Mouse (Mus musculus) liver, embryonic 16.5 days (tissue): ENCODE results near the gene Tert. TPM values are rescaled to one million over a fixed set of nuclear protein-coding genes. Genes with fewer than 3 reads are reported as not detected.

Experiments
- ATAC-seq: fragments of 200-750 bp; cut with Nextera tagmentation; 2 replicates; pipeline ENCODE4 v1.8.0; 2017; ENCODE audit warnings: low read depth, mild to moderate bottlenecking, moderate number of reproducible peaks, moderate library complexity
- H3K27ac ChIP-seq: fragments of 300-500 bp; sonication (generic); 2 replicates; pipeline ENCODE4 v1.5.1; 2014; ENCODE audit warnings: mild to moderate bottlenecking, low read length
- H3K27me3 ChIP-seq: fragments of 300-500 bp; sonication (generic); 2 replicates; pipeline ENCODE4 v1.6.1; 2014; ENCODE audit warnings: low read depth, low read length, mixed read lengths; ENCODE audit not compliant: control insufficient read depth, insufficient read depth
- H3K36me3 ChIP-seq: fragments of 300-500 bp; sonication (generic); 2 replicates; pipeline ENCODE4 v1.6.1; 2014; ENCODE audit warnings: mild to moderate bottlenecking; ENCODE audit not compliant: control insufficient read depth, insufficient read depth
- H3K4me1 ChIP-seq: fragments of 300-500 bp; sonication (generic); 2 replicates; pipeline ENCODE4 v1.6.1; 2014; ENCODE audit warnings: low read depth, low read length, mixed read lengths; ENCODE audit not compliant: control insufficient read depth
- H3K4me2 ChIP-seq: fragments of 300-500 bp; sonication (generic); 2 replicates; pipeline ENCODE4 v1.6.1; 2014; ENCODE audit warnings: low read depth, low read length, mixed read lengths
- H3K4me3 ChIP-seq: fragments of 300-500 bp; sonication (generic); 2 replicates; pipeline ENCODE4 v1.5.1; 2014; ENCODE audit warnings: low read depth, mild to moderate bottlenecking, low read length
- H3K9ac ChIP-seq: fragments of 300-500 bp; sonication (generic); 2 replicates; pipeline ENCODE4 v1.6.1; 2014; ENCODE audit warnings: low read depth, low read length
- H3K9me3 ChIP-seq: fragments of 300-500 bp; sonication (generic); replicated peaks from 2 replicates; pipeline ENCODE4 v1.6.1; 2016; ENCODE audit warnings: low read length; ENCODE audit not compliant: control insufficient read depth
- WGBS: fragments of 180-500 bp; shearing (Covaris S2); extraction: QIAGEN DNeasy Blood & Tissue Kit; methylation state at CpG from one replicate; pipeline ENCODE4 v1.1.7; 2014; ENCODE audit not compliant: insufficient replicate concordance; 5-methylcytosine and 5-hydroxymethylcytosine counted together
- polyA plus RNA-seq: library from polyadenylated mRNA; unstranded; fragments of >200 nt; fragmentation: Nextera tagmentation; extraction: Ambion mirVana; gene quantifications from 2 replicates; pipeline ENCODE4 v1.2.1, GENCODE M21; 2015

Gene Tert
- polyA plus RNA-seq = 1.1 and 2.2 TPM in 2 replicates

DNA sequence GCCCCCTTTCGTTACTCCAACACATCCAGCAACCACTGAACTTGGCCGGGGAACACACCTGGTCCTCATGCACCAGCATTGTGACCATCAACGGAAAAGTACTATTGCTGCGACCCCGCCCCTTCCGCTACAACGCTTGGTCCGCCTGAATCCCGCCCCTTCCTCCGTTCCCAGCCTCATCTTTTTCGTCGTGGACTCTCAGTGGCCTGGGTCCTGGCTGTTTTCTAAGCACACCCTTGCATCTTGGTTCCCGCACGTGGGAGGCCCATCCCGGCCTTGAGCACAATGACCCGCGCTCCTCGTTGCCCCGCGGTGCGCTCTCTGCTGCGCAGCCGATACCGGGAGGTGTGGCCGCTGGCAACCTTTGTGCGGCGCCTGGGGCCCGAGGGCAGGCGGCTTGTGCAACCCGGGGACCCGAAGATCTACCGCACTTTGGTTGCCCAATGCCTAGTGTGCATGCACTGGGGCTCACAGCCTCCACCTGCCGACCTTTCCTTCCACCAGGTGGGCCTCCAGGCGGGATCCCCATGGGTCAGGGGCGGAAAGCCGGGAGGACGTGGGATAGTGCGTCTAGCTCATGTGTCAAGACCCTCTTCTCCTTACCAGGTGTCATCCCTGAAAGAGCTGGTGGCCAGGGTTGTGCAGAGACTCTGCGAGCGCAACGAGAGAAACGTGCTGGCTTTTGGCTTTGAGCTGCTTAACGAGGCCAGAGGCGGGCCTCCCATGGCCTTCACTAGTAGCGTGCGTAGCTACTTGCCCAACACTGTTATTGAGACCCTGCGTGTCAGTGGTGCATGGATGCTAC is at the start of gene Tert:
Tert (plus strand) TSS at position 167 of the 805 bp plus-strand sequence.
- WGBS = 14% methylated on average over 47 of the region's 47 CpGs
- peak within 1 kb of the TSS; percentile 57 for H3K27ac ChIP-seq
- H3K4me1 ChIP-seq = no peaks in the 10 kb centered on the region; the same call in none of the 2 replicates
- H3K4me2 ChIP-seq = peak within 1 kb of the TSS; percentile 53
- no peaks in the 10 kb centered on the region for H3K27me3 ChIP-seq
- ATAC-seq = peak; percentile 82
- no peaks in the 10 kb centered on the region for H3K36me3 ChIP-seq
- peak within 1 kb of the TSS; percentile 41; the same call in 1 of the 2 replicates for H3K9ac ChIP-seq
- no peaks in the 10 kb centered on the region for H3K9me3 ChIP-seq
- H3K4me3 ChIP-seq = peak within 1 kb of the TSS; percentile 55

DNA sequence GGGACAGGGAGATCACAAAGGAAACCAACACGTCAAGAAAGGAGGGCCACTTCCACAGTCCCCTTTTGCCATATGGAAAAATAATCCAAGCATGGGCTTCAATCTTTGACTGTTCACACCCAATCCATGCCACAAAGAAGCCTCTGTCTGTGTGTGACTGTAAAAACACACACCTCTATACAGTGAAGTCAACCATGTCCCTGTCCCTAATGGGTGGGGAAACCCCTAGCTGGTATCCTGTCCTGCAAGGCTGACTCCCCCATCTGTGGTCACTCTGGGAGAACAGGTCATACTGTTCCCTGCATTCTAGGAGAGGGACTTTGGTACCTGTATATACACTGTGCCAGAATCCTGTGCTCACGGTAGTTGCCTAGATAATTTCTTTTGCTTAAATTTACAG is 49.4 kb upstream of the Tert start:
- no peak for ATAC-seq
- Histone ChIP-seq H3K27me3 (peaks cover 2% of the 10 kb centered on the region; the same call in 1 of the 2 replicates), H3K9ac (no peak overlapping the region), H3K4me3 (no peak overlapping the region), H3K9me3 (no peaks in the 10 kb centered on the region), H3K4me2 (no peak overlapping the region), H3K27ac (no peak overlapping the region), H3K36me3 (no peaks in the 10 kb centered on the region), H3K4me1 (no peaks in the 10 kb centered on the region)
- 43% methylated on average over 2 of the region's 2 CpGs for WGBS

GRCm38 (mm10) chr13:73591488-73591887 is 35.2 kb upstream of the Tert start:
- H3K4me1 ChIP-seq = no peaks in the 10 kb centered on the region
- H3K4me2 ChIP-seq = no peak overlapping the region
- H3K27ac ChIP-seq = no peak overlapping the region
- H3K36me3 ChIP-seq = no peaks in the 10 kb centered on the region
- H3K4me3 ChIP-seq = no peak overlapping the region
- ATAC-seq = no peak
- H3K9ac ChIP-seq = no peak overlapping the region
- 43% methylated on average over 3 of the region's 3 CpGs for WGBS
- no peaks in the 10 kb centered on the region; the same call in 1 of the 2 replicates for H3K27me3 ChIP-seq
- no peaks in the 10 kb centered on the region for H3K9me3 ChIP-seq

DNA sequence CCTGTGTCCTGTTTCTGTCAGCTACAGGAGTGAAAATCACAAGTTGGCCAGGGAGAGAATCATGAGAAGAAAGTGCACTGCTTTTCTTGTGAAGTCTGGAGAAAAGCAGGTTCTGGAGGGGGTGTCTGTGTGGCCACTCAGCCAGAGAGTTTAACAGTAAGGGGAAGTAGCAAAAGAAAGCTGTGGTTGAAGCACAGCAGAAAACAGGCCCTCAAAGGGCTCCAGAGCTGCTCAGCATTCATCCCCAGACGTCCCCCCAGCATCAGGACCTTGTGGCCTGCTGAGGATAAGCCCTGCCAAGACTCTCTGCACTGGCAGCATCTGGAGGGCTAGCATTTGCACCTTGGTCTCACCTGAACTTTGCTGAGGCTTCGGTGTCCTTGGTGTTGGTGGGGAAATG is 34.2 kb upstream of the Tert start:
- Histone ChIP-seq H3K4me3 (no peak overlapping the region), H3K9me3 (no peaks in the 10 kb centered on the region), H3K9ac (no peak overlapping the region), H3K27ac (no peak overlapping the region), H3K4me1 (no peaks in the 10 kb centered on the region), H3K27me3 (no peaks in the 10 kb centered on the region; the same call in 1 of the 2 replicates), H3K36me3 (no peaks in the 10 kb centered on the region), H3K4me2 (no peak overlapping the region)
- WGBS = 38% methylated on average over 2 of the region's 2 CpGs
- no peak for ATAC-seq

DNA sequence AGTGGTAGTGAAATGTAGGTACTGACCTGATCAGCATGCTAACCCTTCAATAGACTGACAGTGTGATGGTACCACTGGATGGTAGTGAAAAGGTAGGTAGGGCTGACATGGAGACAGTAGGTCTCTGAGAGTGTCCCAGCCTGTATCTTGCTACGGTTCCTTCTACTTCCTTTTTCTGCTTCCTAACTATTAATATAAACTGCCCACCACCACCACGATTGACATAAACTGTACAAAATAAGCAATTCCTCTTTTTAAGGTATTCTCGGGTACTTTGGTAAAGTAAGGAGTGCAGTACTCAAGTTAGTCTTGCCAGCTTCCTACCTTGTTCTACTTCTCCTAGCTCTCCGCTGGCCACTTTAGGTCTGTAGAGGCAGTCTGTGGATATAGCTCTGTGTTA is 30.4 kb upstream of the Tert start:
- no peak overlapping the region for H3K4me2 ChIP-seq
- H3K27ac ChIP-seq = no peak overlapping the region
- H3K36me3 ChIP-seq = no peaks in the 10 kb centered on the region
- no peak overlapping the region for H3K9ac ChIP-seq
- no peak overlapping the region for H3K4me3 ChIP-seq
- H3K9me3 ChIP-seq = no peaks in the 10 kb centered on the region
- H3K4me1 ChIP-seq = no peaks in the 10 kb centered on the region
- 31% methylated on average over 4 of the region's 4 CpGs for WGBS
- ATAC-seq = no peak
- H3K27me3 ChIP-seq = no peaks in the 10 kb centered on the region; the same call in 1 of the 2 replicates

GRCm38 (mm10) chr13:73600217-73600616 is 26.5 kb upstream of the Tert start:
- Histone ChIP-seq H3K4me1 (peaks cover 13% of the 10 kb centered on the region), H3K36me3 (no peaks in the 10 kb centered on the region), H3K4me2 (no peak overlapping the region), H3K9me3 (no peaks in the 10 kb centered on the region), H3K27ac (no peak overlapping the region), H3K27me3 (no peaks in the 10 kb centered on the region; the same call in 1 of the 2 replicates), H3K9ac (no peak overlapping the region), H3K4me3 (no peak overlapping the region)
- 18% methylated on average over 4 of the region's 4 CpGs for WGBS
- ATAC-seq = no peak

DNA sequence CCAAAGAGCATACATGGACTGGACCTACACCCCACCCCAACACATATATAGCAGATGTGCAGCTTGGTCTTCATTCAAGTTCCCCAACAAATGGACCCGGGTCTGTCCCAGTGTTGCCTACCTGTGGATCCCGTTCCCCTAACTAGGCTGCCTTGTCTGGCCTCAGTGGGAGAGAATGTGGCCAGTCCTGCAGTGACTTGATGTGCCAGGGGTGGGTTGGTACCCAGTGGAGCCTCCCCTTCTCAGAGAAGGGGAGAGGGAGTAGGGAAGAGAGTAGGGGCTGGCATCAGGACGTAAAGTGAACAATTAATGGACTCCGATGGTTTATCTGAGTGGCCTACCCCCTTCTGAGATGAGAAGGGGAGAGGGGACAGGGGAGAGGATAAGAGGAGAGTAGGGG is 23.7 kb upstream of the Tert start:
- peak overlapping the region; percentile 80 for H3K9ac ChIP-seq
- peak overlapping the region; percentile 93 for H3K4me2 ChIP-seq
- ATAC-seq = no peak
- 53% methylated on average over 4 of the region's 4 CpGs for WGBS
- peaks cover 5% of the 10 kb centered on the region; the same call in 1 of the 2 replicates for H3K36me3 ChIP-seq
- H3K4me3 ChIP-seq = peak overlapping the region; percentile 88
- no peaks in the 10 kb centered on the region for H3K9me3 ChIP-seq
- peaks cover 13% of the 10 kb centered on the region for H3K4me1 ChIP-seq
- no peak overlapping the region for H3K27ac ChIP-seq
- no peaks in the 10 kb centered on the region for H3K27me3 ChIP-seq

DNA sequence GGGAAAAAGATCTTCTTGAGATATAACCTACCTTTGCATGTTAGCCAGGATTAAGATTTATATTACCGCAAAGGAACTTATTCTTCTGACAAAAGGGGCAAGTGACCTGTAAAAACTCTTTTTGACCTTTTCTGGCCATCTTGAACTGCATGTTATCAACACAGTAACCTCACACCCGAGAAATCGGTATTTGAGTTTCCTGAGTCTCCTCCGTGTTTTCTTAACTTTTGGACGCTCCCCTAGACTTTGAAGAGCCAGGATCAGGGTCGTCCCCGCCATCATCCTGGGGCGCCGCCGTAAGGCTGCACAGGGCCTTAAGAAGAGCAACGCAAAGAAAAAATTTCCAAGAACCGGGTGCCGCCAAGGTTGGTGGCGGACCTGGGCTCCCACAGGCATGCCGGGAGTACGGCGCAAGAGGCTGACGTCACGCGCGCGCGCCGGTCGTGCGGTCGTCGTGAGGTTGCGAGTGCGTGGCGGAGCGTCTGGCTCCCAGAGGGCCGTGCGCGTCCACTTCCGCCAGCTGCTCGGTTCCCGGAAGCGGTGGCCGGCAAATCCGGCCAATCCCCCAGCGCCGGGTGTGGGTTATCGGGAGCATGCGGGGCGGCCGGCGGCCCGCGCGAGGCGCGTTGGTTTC is 23.1 kb upstream of the Tert start, which contains the start of gene Clptm1l:
Clptm1l (plus strand) TSS at position 485 of the 634 bp plus-strand sequence.
- ATAC-seq = peak; percentile 99
- Histone ChIP-seq H3K9ac (peak within 1 kb of the TSS; percentile 80), H3K36me3 (peaks cover 8% of the 10 kb centered on the region), H3K9me3 (no peaks in the 10 kb centered on the region), H3K4me2 (peak within 1 kb of the TSS; percentile 93), H3K4me3 (peak within 1 kb of the TSS; percentile 88), H3K27me3 (no peaks in the 10 kb centered on the region), H3K27ac (peak within 1 kb of the TSS; percentile 78), H3K4me1 (peaks cover 13% of the 10 kb centered on the region)
- under 1% methylated on average over 50 of the region's 53 CpGs for WGBS
